ENCODE assay signal across 19 mouse cellular contexts in genomic region chr17:84675204-84675603, GRCm38 (mm10). TPM values are rescaled to one million over a fixed set of nuclear protein-coding genes. Genes with fewer than 3 reads are reported as not detected.
A peak's percentile ranks its signal among the peaks of the same experiment; 100 is the strongest.
DNase-seq lines count a peak whose midpoint lies in the region; ATAC-seq and TF ChIP-seq lines count a peak whose summit lies in the region.
"Had no signal": no experiment of that assay in that cellular context is flagged by ENCODE, and none has a peak within 500 bp of the region (broad histone marks: within the 10 kb centered on the region; RNA-seq: fewer than 3 reads in every experiment).

No protein-coding gene starts in this region.

- no peak overlapping the region for H3K9ac ChIP-seq in kidney, embryonic 14.5 days (ENCODE audit: low read depth, low read length)
- H3K9ac ChIP-seq in midbrain, postnatal 0 days (replicated peaks; ENCODE audit: low read length, poor library complexity, severe bottlenecking): no peak overlapping the region
- H3K9ac ChIP-seq in embryonic facial prominence, embryonic 15.5 days: no peak overlapping the region

- peaks cover 5% of the 10 kb centered on the region for H3K4me1 ChIP-seq in kidney, embryonic 14.5 days (ENCODE audit: control insufficient read depth, insufficient read depth, low read length)
- peaks cover 37% of the 10 kb centered on the region for H3K4me1 ChIP-seq in midbrain, embryonic 10.5 days
- H3K4me1 ChIP-seq in midbrain, postnatal 0 days (ENCODE audit: insufficient read depth, low read length): 0 out of 2 replicates have a peak, but pooled peaks cover 3% of the 10 kb centered on the region
- H3K4me1 ChIP-seq in embryonic facial prominence, embryonic 15.5 days: peaks cover 14% of the 10 kb centered on the region

- peak overlapping the region; percentile 30; the same call in 1 of the 2 replicates for H3K4me3 ChIP-seq in kidney, embryonic 14.5 days (ENCODE audit: low read length)
- H3K4me3 ChIP-seq in midbrain, embryonic 10.5 days: no peak overlapping the region
- no peak overlapping the region; the same call in 1 of the 2 replicates for H3K4me3 ChIP-seq in midbrain, postnatal 0 days (ENCODE audit: low read depth, low read length)
- H3K4me3 ChIP-seq in embryonic facial prominence, embryonic 15.5 days (replicated peaks): no peak overlapping the region
- H3K4me3 ChIP-seq: myocyte had no signal

- H3K4me2 ChIP-seq in kidney, embryonic 14.5 days (replicated peaks; ENCODE audit: low read depth, low read length): peak overlapping the region; percentile 62
- no peak overlapping the region for H3K4me2 ChIP-seq in midbrain, postnatal 0 days (ENCODE audit: low read depth, low read length, poor library complexity, severe bottlenecking)
- peak overlapping the region; percentile 76; the same call in 1 of the 2 replicates for H3K4me2 ChIP-seq in embryonic facial prominence, embryonic 15.5 days (replicated peaks)

- no peak overlapping the region for H3K27ac ChIP-seq in kidney, embryonic 14.5 days (ENCODE audit: low read depth, low read length)
- H3K27ac ChIP-seq in midbrain, embryonic 10.5 days (replicated peaks): peak overlapping the region; percentile 56; the same call in 1 of the 2 replicates
- H3K27ac ChIP-seq in midbrain, postnatal 0 days (ENCODE audit: low read depth, low read length): no peak overlapping the region
- no peak overlapping the region for H3K27ac ChIP-seq in embryonic facial prominence, embryonic 15.5 days (replicated peaks)
- H3K27ac ChIP-seq: heart, adult 2 months; hindbrain, embryonic 14.5 days had no signal

- no peak for DNase-seq in kidney, postnatal 36 days
- no peak for DNase-seq in midbrain, embryonic 10.5 days (ENCODE audit: low spot score)
- DNase-seq in midbrain, postnatal 0 days (ENCODE audit: low spot score): no peak
- peak; percentile 36 for DNase-seq in right cerebral cortex, postnatal 25 days
- DNase-seq in spleen, postnatal 14 days (ENCODE audit: low spot score in 2 of 2): no peak
- DNase-seq: cerebellum, adult 9-11 months; thymus, postnatal 4 days had no signal

- H3K36me3 ChIP-seq in kidney, embryonic 14.5 days (ENCODE audit: control insufficient read depth, insufficient read depth, low read length): no peaks in the 10 kb centered on the region
- H3K36me3 ChIP-seq in midbrain, embryonic 10.5 days: no peaks in the 10 kb centered on the region
- H3K36me3 ChIP-seq in midbrain, postnatal 0 days (ENCODE audit: insufficient read depth, low read length): no peaks in the 10 kb centered on the region
- no peaks in the 10 kb centered on the region for H3K36me3 ChIP-seq in embryonic facial prominence, embryonic 15.5 days

- no peaks in the 10 kb centered on the region for H3K27me3 ChIP-seq in kidney, embryonic 14.5 days (ENCODE audit: control insufficient read depth, insufficient read depth, low read length)
- peaks cover 22% of the 10 kb centered on the region for H3K27me3 ChIP-seq in midbrain, embryonic 10.5 days (ENCODE audit: low read depth, poor library complexity, severe bottlenecking)
- H3K27me3 ChIP-seq in midbrain, postnatal 0 days (ENCODE audit: insufficient read depth, low read length): no peaks in the 10 kb centered on the region
- H3K27me3 ChIP-seq in embryonic facial prominence, embryonic 15.5 days: peaks cover 9% of the 10 kb centered on the region

- no peaks in the 10 kb centered on the region for H3K9me3 ChIP-seq in kidney, embryonic 14.5 days (ENCODE audit: control insufficient read depth, low read length)
- H3K9me3 ChIP-seq in midbrain, embryonic 10.5 days (replicated peaks): no peaks in the 10 kb centered on the region
- no peaks in the 10 kb centered on the region for H3K9me3 ChIP-seq in midbrain, postnatal 0 days (ENCODE audit: low read length)
- H3K9me3 ChIP-seq in embryonic facial prominence, embryonic 15.5 days (replicated peaks): no peaks in the 10 kb centered on the region

- TF ChIP-seq CTCF in midbrain, postnatal 0 days (IDR thresholded peaks at IDR 0.05): no peak

- no peak for ATAC-seq in kidney, embryonic 14.5 days (ENCODE audit: low FRiP score, low TSS enrichment)
- no peak for ATAC-seq in midbrain, postnatal 0 days (ENCODE audit: low FRiP score)
- no peak for ATAC-seq in embryonic facial prominence, embryonic 15.5 days (ENCODE audit: insufficient number of reproducible peaks, low FRiP score, low TSS enrichment, low read depth)
- ATAC-seq: forebrain, embryonic 16.5 days; intestine, postnatal 0 days had no signal

- 50% methylated on average over 4 of the region's 4 CpGs for WGBS in kidney, embryonic 14.5 days
- 53% methylated on average over 4 of the region's 4 CpGs for WGBS in midbrain, embryonic 10.5 days
- WGBS in midbrain, postnatal 0 days: 58% methylated on average over 4 of the region's 4 CpGs
- WGBS in embryonic facial prominence, embryonic 15.5 days: 48% methylated on average over 4 of the region's 4 CpGs

RNA-seq across cellular contexts. Expression of gene Abcg8, which starts 0.9 kb away (rescaled TPM):
- 0.35 and 0.43 TPM in 2 replicates for polyA plus RNA-seq in kidney, embryonic 14.5 days (2014; fragmentation: Nextera tagmentation; extraction: Ambion mirVana)
- 0.15 TPM in 1 of 2 replicates, not detected in the other for polyA plus RNA-seq in midbrain, embryonic 10.5 days (2016; fragmentation: Nextera tagmentation; extraction: Ambion mirVana)
- not detected in 2 replicates for total RNA-seq in midbrain, postnatal 0 days (2014; rRNA removed)
- polyA plus RNA-seq in midbrain, postnatal 0 days (2015; fragmentation: Nextera tagmentation; extraction: Ambion mirVana): 0.06 TPM in 1 of 2 replicates, not detected in the other
- 0.13 and 0.16 TPM in 2 replicates for polyA plus RNA-seq in embryonic facial prominence, embryonic 15.5 days (2015; fragmentation: Nextera tagmentation; extraction: Ambion mirVana)
- total RNA-seq: heart, adult 2 months; heart, postnatal 10 days; megakaryocyte-erythroid progenitor cell, adult 5-6 weeks; neutrophil, adult 5-6 weeks had no signal
- polyA plus RNA-seq: forebrain, embryonic 16.5 days; heart, adult 2 months had no signal

RNA-seq across cellular contexts. Expression of gene Abcg5, which starts 7.6 kb away (rescaled TPM):
- polyA plus RNA-seq in kidney, embryonic 14.5 days (2014; fragmentation: Nextera tagmentation; extraction: Ambion mirVana): 5.8 and 6.6 TPM in 2 replicates
- polyA plus RNA-seq in midbrain, embryonic 10.5 days (2016; fragmentation: Nextera tagmentation; extraction: Ambion mirVana): 1.6 and 3.0 TPM in 2 replicates
- 2.9 and 3.0 TPM in 2 replicates for total RNA-seq in midbrain, postnatal 0 days (2014; rRNA removed)
- 1.2 and 1.3 TPM in 2 replicates for polyA plus RNA-seq in midbrain, postnatal 0 days (2015; fragmentation: Nextera tagmentation; extraction: Ambion mirVana)
- 2.2 and 2.8 TPM in 2 replicates for polyA plus RNA-seq in embryonic facial prominence, embryonic 15.5 days (2015; fragmentation: Nextera tagmentation; extraction: Ambion mirVana)
- total RNA-seq: gastrocnemius, adult 8-10 months; heart, adult 2 months; heart, postnatal 10 days; left cerebral cortex, adult 18-20 months; megakaryocyte-erythroid progenitor cell, adult 5-6 weeks; neutrophil, adult 5-6 weeks had no signal
- polyA plus RNA-seq: heart, adult 2 months; myocyte had no signal

RNA-seq across cellular contexts. Expression of gene Dync2li1, which starts 48.9 kb away (rescaled TPM):
- polyA plus RNA-seq in kidney, embryonic 14.5 days (2014; fragmentation: Nextera tagmentation; extraction: Ambion mirVana): 48.7 and 57.3 TPM in 2 replicates
- polyA plus RNA-seq in midbrain, embryonic 10.5 days (2016; fragmentation: Nextera tagmentation; extraction: Ambion mirVana): 30.9 and 32.7 TPM in 2 replicates
- total RNA-seq in midbrain, postnatal 0 days (2014; rRNA removed): 18.3 and 19.6 TPM in 2 replicates
- polyA plus RNA-seq in midbrain, postnatal 0 days (2015; fragmentation: Nextera tagmentation; extraction: Ambion mirVana): 36.1 and 37.7 TPM in 2 replicates
- 35.3 and 39.7 TPM in 2 replicates for polyA plus RNA-seq in embryonic facial prominence, embryonic 15.5 days (2015; fragmentation: Nextera tagmentation; extraction: Ambion mirVana)
